In the genomic region with DNA sequence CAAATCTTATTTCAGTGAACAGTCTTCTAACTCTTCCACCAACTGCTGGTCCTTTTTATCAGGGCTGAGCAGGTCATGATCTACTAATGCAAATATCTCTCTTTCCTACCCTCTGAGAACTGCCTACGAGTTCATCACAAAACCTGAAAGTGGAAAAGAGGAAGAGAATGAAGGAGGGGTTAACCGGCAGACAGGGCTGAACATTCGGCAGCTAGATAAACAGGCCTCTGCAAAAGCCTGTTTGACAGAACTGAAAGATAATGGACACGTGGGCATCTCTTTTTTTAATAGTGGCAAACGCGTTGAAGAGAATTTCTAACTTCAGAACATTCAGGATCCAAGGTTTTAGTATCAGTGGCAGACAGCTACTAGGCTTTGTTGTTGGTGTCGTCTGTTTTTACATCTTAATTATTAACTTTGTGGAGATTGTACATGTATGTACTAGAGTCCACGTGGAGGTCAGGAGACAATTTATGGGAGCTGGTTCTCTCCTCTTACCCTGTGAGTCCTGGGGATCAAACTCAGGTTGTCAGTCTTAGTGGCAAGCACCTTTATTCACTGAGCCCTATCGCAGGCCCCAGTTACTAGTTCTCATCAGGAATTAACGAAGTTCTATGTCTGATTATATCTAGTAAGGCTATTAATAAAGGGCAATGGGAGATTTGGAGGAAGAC, we compare ENCODE assay signal across 10 mouse cellular contexts. TPM values are rescaled to one million over a fixed set of nuclear protein-coding genes. Genes with fewer than 3 reads are reported as not detected.
DNase-seq lines count a peak whose midpoint lies in the region; ATAC-seq lines count a peak whose summit lies in the region.
"Had no signal": no experiment of that assay in that cellular context is flagged by ENCODE, and none has a peak within 500 bp of the region (broad histone marks: within the 10 kb centered on the region; RNA-seq: fewer than 3 reads in every experiment).

No protein-coding gene starts in this region.

- no peaks in the 10 kb centered on the region for H3K36me3 ChIP-seq in hindbrain, embryonic 13.5 days
- H3K36me3 ChIP-seq in hindbrain, embryonic 10.5 days = no peaks in the 10 kb centered on the region
- H3K36me3 ChIP-seq in intestine, embryonic 15.5 days = no peaks in the 10 kb centered on the region
- H3K36me3 ChIP-seq: embryonic facial prominence, embryonic 12.5 days had no signal

- peak overlapping the region; percentile 36; the same call in 1 of the 2 replicates for H3K9ac ChIP-seq in hindbrain, embryonic 13.5 days
- H3K9ac ChIP-seq in intestine, embryonic 15.5 days = no peak overlapping the region
- H3K9ac ChIP-seq: embryonic facial prominence, embryonic 12.5 days had no signal

- WGBS in hindbrain, embryonic 13.5 days = 82% methylated on average over 10 of the region's 10 CpGs
- WGBS in hindbrain, embryonic 10.5 days = 85% methylated on average over 10 of the region's 10 CpGs
- 58% methylated on average over 10 of the region's 10 CpGs for WGBS in intestine, embryonic 15.5 days

- no peak overlapping the region for H3K27ac ChIP-seq in hindbrain, embryonic 13.5 days
- no peak overlapping the region for H3K27ac ChIP-seq in hindbrain, embryonic 10.5 days
- H3K27ac ChIP-seq in intestine, embryonic 15.5 days = no peak overlapping the region
- H3K27ac ChIP-seq: embryonic facial prominence, embryonic 12.5 days had no signal

- H3K4me3 ChIP-seq in hindbrain, embryonic 13.5 days = peak overlapping the region; percentile 89
- H3K4me3 ChIP-seq in hindbrain, embryonic 10.5 days = no peak overlapping the region
- no peak overlapping the region for H3K4me3 ChIP-seq in intestine, embryonic 15.5 days (replicated peaks)
- H3K4me3 ChIP-seq: embryonic facial prominence, embryonic 12.5 days had no signal

- H3K4me2 ChIP-seq in hindbrain, embryonic 13.5 days = peak overlapping the region; percentile 79
- H3K4me2 ChIP-seq in intestine, embryonic 15.5 days (replicated peaks) = peak overlapping the region; percentile 89

- no peaks in the 10 kb centered on the region for H3K27me3 ChIP-seq in hindbrain, embryonic 13.5 days
- H3K27me3 ChIP-seq in hindbrain, embryonic 10.5 days (ENCODE audit: insufficient read depth, poor library complexity, severe bottlenecking) = no peaks in the 10 kb centered on the region
- H3K27me3 ChIP-seq in intestine, embryonic 15.5 days (replicated peaks) = no peaks in the 10 kb centered on the region
- H3K27me3 ChIP-seq: embryonic facial prominence, embryonic 12.5 days had no signal

- no peak for DNase-seq in hindbrain, embryonic 10.5 days (ENCODE audit: low spot score)
- DNase-seq in c-Kit-positive CD71-negative TER-119-negative erythroid progenitor cells, embryonic 14.5 days (ENCODE audit: low read depth) = peak; percentile 66
- DNase-seq in adrenal gland, postnatal 4 days (ENCODE audit: low spot score in 2 of 2) = no peak
- DNase-seq in left cerebral cortex, adult 8-10 months (ENCODE audit: low spot score in 2 of 2) = no peak
- DNase-seq: layer of hippocampus, postnatal 36 days had no signal

- peaks cover 53% of the 10 kb centered on the region for H3K4me1 ChIP-seq in hindbrain, embryonic 13.5 days (replicated peaks)
- H3K4me1 ChIP-seq in hindbrain, embryonic 10.5 days (replicated peaks) = peaks cover 28% of the 10 kb centered on the region
- H3K4me1 ChIP-seq in intestine, embryonic 15.5 days (replicated peaks) = peaks cover 6% of the 10 kb centered on the region

- ATAC-seq in hindbrain, embryonic 13.5 days (ENCODE audit: low FRiP score) = no peak
- no peak for ATAC-seq in intestine, embryonic 15.5 days
- peak; percentile 60 for ATAC-seq in monocyte, adult 5-6 weeks (replicated peaks; ENCODE audit: insufficient number of reproducible peaks, low FRiP score, low TSS enrichment, poor library complexity, severe bottlenecking)
- no peak for ATAC-seq in activated CD4-positive, CD25-positive, alpha-beta regulatory T cell, adult 4 months

- no peaks in the 10 kb centered on the region for H3K9me3 ChIP-seq in hindbrain, embryonic 13.5 days
- H3K9me3 ChIP-seq in hindbrain, embryonic 10.5 days = no peaks in the 10 kb centered on the region
- H3K9me3 ChIP-seq in intestine, embryonic 15.5 days = no peaks in the 10 kb centered on the region
- H3K9me3 ChIP-seq: embryonic facial prominence, embryonic 12.5 days had no signal

RNA-seq across cellular contexts. Expression of a gene that starts 2.3 kb away (rescaled TPM):
- polyA plus RNA-seq in hindbrain, embryonic 13.5 days (2015; fragmentation: Nextera tagmentation; extraction: Ambion mirVana) = 36.7 and 36.8 TPM in 2 replicates
- 15.2 and 19.2 TPM in 2 replicates for polyA plus RNA-seq in hindbrain, embryonic 10.5 days (2016; fragmentation: Nextera tagmentation; extraction: Ambion mirVana)
- 15.1 and 16.1 TPM in 2 replicates for polyA plus RNA-seq in intestine, embryonic 15.5 days (2015; fragmentation: Nextera tagmentation; extraction: Ambion mirVana)
- 53.3 to 79.2 TPM (median 60.5 TPM) in 3 replicates for total RNA-seq in monocyte, adult 5-6 weeks (2017)
- 10 to 100 TPM; 39.4 to 41.5 TPM for total RNA-seq in adrenal gland, postnatal 4 days (2021)
- 10 to 100 TPM; 32.5 to 39.1 TPM for polyA plus RNA-seq in activated CD4-positive, CD25-positive, alpha-beta regulatory T cell, adult 4 months (2017; shearing (Covaris generic))
- 100 to 1,000 TPM; 179 to 188 (median 183) TPM for total RNA-seq in left cerebral cortex, adult 8-10 months (2022)

RNA-seq across cellular contexts. Expression of a gene that starts 24.5 kb away (rescaled TPM):
- polyA plus RNA-seq in hindbrain, embryonic 13.5 days (2015; fragmentation: Nextera tagmentation; extraction: Ambion mirVana) = 12.9 and 14.4 TPM in 2 replicates
- 6.4 and 6.5 TPM in 2 replicates for polyA plus RNA-seq in hindbrain, embryonic 10.5 days (2016; fragmentation: Nextera tagmentation; extraction: Ambion mirVana)
- polyA plus RNA-seq in intestine, embryonic 15.5 days (2015; fragmentation: Nextera tagmentation; extraction: Ambion mirVana) = 11.1 and 12.0 TPM in 2 replicates
- not detected in 3 replicates for total RNA-seq in monocyte, adult 5-6 weeks (2017)
- total RNA-seq in adrenal gland, postnatal 4 days (2021) = 1 to 10 TPM; 3.7 to 4.8 TPM
- polyA plus RNA-seq in activated CD4-positive, CD25-positive, alpha-beta regulatory T cell, adult 4 months (2017; shearing (Covaris generic)) = not detected
- 1 to 10 TPM; 6.2 to 9.6 (median 6.4) TPM for total RNA-seq in left cerebral cortex, adult 8-10 months (2022)
